ENCODE assay signal across 12 mouse cellular contexts in genomic region chr19:10070186-10070980, GRCm38 (mm10). TPM values are rescaled to one million over a fixed set of nuclear protein-coding genes. Genes with fewer than 3 reads are reported as not detected.
DNase-seq lines count a peak whose midpoint lies in the region; ATAC-seq and TF ChIP-seq lines count a peak whose summit lies in the region.
"Had no signal": no experiment of that assay in that cellular context is flagged by ENCODE, and none has a peak within 500 bp of the region (broad histone marks: within the 10 kb centered on the region; RNA-seq: fewer than 3 reads in every experiment).

No protein-coding gene starts in this region.

- no peaks in the 10 kb centered on the region for H3K9me3 ChIP-seq in kidney, embryonic 16.5 days (ENCODE audit: low read length)
- no peaks in the 10 kb centered on the region for H3K9me3 ChIP-seq in stomach, postnatal 0 days (ENCODE audit: control insufficient read depth, low read length)
- H3K9me3 ChIP-seq: heart, embryonic 10.5 days; midbrain, embryonic 15.5 days had no signal

- no peak for ATAC-seq in kidney, embryonic 16.5 days (ENCODE audit: low FRiP score, low TSS enrichment)
- ATAC-seq in granulocyte monocyte progenitor cell, adult 5-6 weeks (replicated peaks; ENCODE audit: poor library complexity, severe bottlenecking): peak; percentile 73
- no peak for ATAC-seq in stomach, postnatal 0 days (ENCODE audit: low FRiP score, low TSS enrichment)

- TF ChIP-seq EP300 in stomach, postnatal 0 days (optimal IDR thresholded peaks at IDR 0.05): no peak

- H3K27ac ChIP-seq in kidney, embryonic 16.5 days (ENCODE audit: low read length): no peak overlapping the region
- no peak overlapping the region for H3K27ac ChIP-seq in stomach, postnatal 0 days (replicated peaks)
- H3K27ac ChIP-seq: heart, embryonic 10.5 days; kidney, postnatal 0 days; liver, embryonic 14.5 days had no signal

- H3K4me2 ChIP-seq in kidney, embryonic 16.5 days (replicated peaks; ENCODE audit: low read depth, low read length): no peak overlapping the region
- no peak overlapping the region for H3K4me2 ChIP-seq in stomach, postnatal 0 days (replicated peaks; ENCODE audit: low read depth)
- H3K4me2 ChIP-seq: midbrain, embryonic 15.5 days had no signal

- no peaks in the 10 kb centered on the region for H3K4me1 ChIP-seq in kidney, embryonic 16.5 days (ENCODE audit: insufficient read depth, low read length)
- H3K4me1 ChIP-seq in stomach, postnatal 0 days (replicated peaks; ENCODE audit: control insufficient read depth, insufficient read depth): no peaks in the 10 kb centered on the region
- H3K4me1 ChIP-seq: heart, embryonic 10.5 days; midbrain, embryonic 15.5 days had no signal

- no peak overlapping the region for H3K9ac ChIP-seq in kidney, embryonic 16.5 days (replicated peaks; ENCODE audit: low read length)
- H3K9ac ChIP-seq in stomach, postnatal 0 days (ENCODE audit: low read length): no peak overlapping the region
- H3K9ac ChIP-seq: liver, embryonic 14.5 days; midbrain, embryonic 15.5 days had no signal

- no peak for TF ChIP-seq CTCF in stomach, postnatal 0 days (IDR thresholded peaks at IDR 0.05; ENCODE audit: low read depth)

- DNase-seq in kidney, adult 18-20 months: peak; percentile 58
- peak; percentile 13 for DNase-seq in R1 (ENCODE audit: low read depth, low spot score)
- peak; percentile 57 for DNase-seq in thymus, postnatal 0 days (ENCODE audit: low spot score)
- no peak for DNase-seq in stomach, postnatal 0 days (ENCODE audit: low spot score)
- DNase-seq in left cerebral cortex, adult 11 months (ENCODE audit: low spot score): no peak
- DNase-seq: heart, postnatal 4 days had no signal

- no peak overlapping the region for H3K4me3 ChIP-seq in kidney, embryonic 16.5 days (ENCODE audit: low read length)
- no peak overlapping the region for H3K4me3 ChIP-seq in stomach, postnatal 0 days (ENCODE audit: low read depth, low read length)
- H3K4me3 ChIP-seq: heart, embryonic 10.5 days; midbrain, embryonic 15.5 days had no signal

- 93% methylated on average over 8 of the region's 8 CpGs for WGBS in kidney, embryonic 16.5 days
- 94% methylated on average over 8 of the region's 8 CpGs for WGBS in stomach, postnatal 0 days

- peaks cover 74% of the 10 kb centered on the region for H3K36me3 ChIP-seq in kidney, embryonic 16.5 days (ENCODE audit: insufficient read depth, low read length)
- H3K36me3 ChIP-seq in stomach, postnatal 0 days (ENCODE audit: control insufficient read depth, insufficient read depth, low read length): peaks cover 13% of the 10 kb centered on the region

- no peaks in the 10 kb centered on the region for H3K27me3 ChIP-seq in kidney, embryonic 16.5 days (ENCODE audit: insufficient read depth, low read length)
- H3K27me3 ChIP-seq in stomach, postnatal 0 days (ENCODE audit: control insufficient read depth, insufficient read depth, low read length): no peaks in the 10 kb centered on the region
- H3K27me3 ChIP-seq: midbrain, embryonic 15.5 days had no signal

RNA-seq across cellular contexts. Expression of gene Fads3, which starts 29.0 kb away (rescaled TPM):
- 30.1 and 36.5 TPM in 2 replicates for polyA plus RNA-seq in kidney, embryonic 16.5 days (2015; fragmentation: Nextera tagmentation; extraction: Ambion mirVana)
- 0.38 and 0.97 TPM in 2 replicates for total RNA-seq in granulocyte monocyte progenitor cell, adult 5-6 weeks (2014; fragmentation: Nextera tagmentation)
- total RNA-seq in granulocyte monocyte progenitor cell, adult 5-6 weeks (2017): 0.22 and 1.4 TPM in 2 replicates
- 1.2 and 1.6 TPM in 2 replicates for polyA plus RNA-seq in thymus, postnatal 0 days (2015; fragmentation: Nextera tagmentation; extraction: Ambion mirVana)
- 27.5 and 31.2 TPM in 2 replicates for polyA plus RNA-seq in stomach, postnatal 0 days (2015; fragmentation: Nextera tagmentation; extraction: Ambion mirVana)

RNA-seq across cellular contexts. Expression of gene Fads2, which starts 31.2 kb away (rescaled TPM):
- polyA plus RNA-seq in kidney, embryonic 16.5 days (2015; fragmentation: Nextera tagmentation; extraction: Ambion mirVana): 76.1 and 85.9 TPM in 2 replicates
- total RNA-seq in granulocyte monocyte progenitor cell, adult 5-6 weeks (2014; fragmentation: Nextera tagmentation): 4.8 and 5.5 TPM in 2 replicates
- total RNA-seq in granulocyte monocyte progenitor cell, adult 5-6 weeks (2017): 3.7 and 5.4 TPM in 2 replicates
- polyA plus RNA-seq in thymus, postnatal 0 days (2015; fragmentation: Nextera tagmentation; extraction: Ambion mirVana): 27.7 and 29.0 TPM in 2 replicates
- polyA plus RNA-seq in stomach, postnatal 0 days (2015; fragmentation: Nextera tagmentation; extraction: Ambion mirVana): 34.6 and 35.3 TPM in 2 replicates

Comparison
In these comparisons a context has a peak if more than half of its experiments do, and no peak if none do; other contexts are left out.
1. DNase-seq: peak in kidney, adult 18-20 months (single experiment), R1 (single experiment) and thymus, postnatal 0 days (single experiment); none in stomach, postnatal 0 days (single experiment) and left cerebral cortex, adult 11 months (single experiment).
2. RNA of gene Fads3, which starts 29.0 kb away (polyA plus RNA-seq): 30.1 to 36.5 TPM in kidney, embryonic 16.5 days and 27.5 to 31.2 TPM in stomach, postnatal 0 days; 1.2 to 1.6 TPM in thymus, postnatal 0 days; every median in the first group is over 10 times any median in the second.